Mouse (Mus musculus): ENCODE data around the gene Smarca1.

Gene Smarca1

DNA sequence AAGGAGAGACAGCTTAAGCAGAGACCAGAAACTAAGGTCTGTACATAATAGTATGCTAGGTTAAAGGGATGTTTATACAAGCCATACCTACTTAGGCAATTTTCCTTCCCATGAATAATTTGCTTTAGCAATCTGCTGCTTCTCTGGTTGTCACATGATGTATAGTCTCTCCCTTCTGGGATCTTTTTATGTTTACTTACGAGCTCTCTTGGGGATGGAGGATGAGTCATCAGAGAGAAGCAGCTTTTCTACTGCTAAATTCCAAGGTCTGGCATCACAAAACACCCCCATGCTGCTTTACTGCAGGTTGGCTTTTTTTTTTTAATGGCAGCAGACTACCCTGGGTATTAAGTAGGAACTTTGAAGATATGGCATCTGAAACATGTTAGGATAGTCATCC is 132.6 kb downstream of the Smarca1 start:
- DNase-seq, result no peak

All from cerebellum, postnatal 25 days (tissue).